Mouse (Mus musculus): ENCODE results near the gene Togaram1. TPM values are rescaled to one million over a fixed set of nuclear protein-coding genes. Genes with fewer than 3 reads are reported as not detected.

Togaram1 gene
- total RNA-seq, 2 experiments from 2014 or later, result 4.0 to 12.6 TPM

GRCm38 (mm10) chr12:65036892-65037545, 71.4 kb downstream of the Togaram1 start:
- ATAC-seq (replicated peaks; ENCODE audit: low FRiP score, poor library complexity, severe bottlenecking), result peak; percentile 74

- ATAC-seq (replicated peaks; ENCODE audit: low FRiP score, poor library complexity, severe bottlenecking), result 0 out of 2 replicates have a peak, but pooled peaks have one; percentile 36
Measured at GRCm38 (mm10) chr12:65037546-65037937, 71.9 kb downstream of the Togaram1 start.

GRCm38 (mm10) chr12:65048799-65049198, 83.2 kb downstream of the Togaram1 start:
- no peak for ATAC-seq (replicated peaks; ENCODE audit: low FRiP score, poor library complexity, severe bottlenecking)

GRCm38 (mm10) chr12:65058203-65058602, 92.6 kb downstream of the Togaram1 start:
- ATAC-seq (replicated peaks; ENCODE audit: low FRiP score, poor library complexity, severe bottlenecking), result no peak

- no peak for ATAC-seq (replicated peaks; ENCODE audit: low FRiP score, poor library complexity, severe bottlenecking)
Measured at GRCm38 (mm10) chr12:65061082-65061481, 95.5 kb downstream of the Togaram1 start.

GRCm38 (mm10) chr12:65065241-65065640, 99.6 kb downstream of the Togaram1 start:
- ATAC-seq (replicated peaks; ENCODE audit: low FRiP score, poor library complexity, severe bottlenecking), result no peak

GRCm38 (mm10) chr12:65066234-65066633, 100.6 kb downstream of the Togaram1 start:
- ATAC-seq (replicated peaks; ENCODE audit: low FRiP score, poor library complexity, severe bottlenecking), result no peak

- ATAC-seq (replicated peaks; ENCODE audit: low FRiP score, poor library complexity, severe bottlenecking), result no peak
Measured at GRCm38 (mm10) chr12:65068409-65068808, 102.8 kb downstream of the Togaram1 start.

Other genes with a start within 250 kb of the Togaram1 start
- not detected in 2 replicates for gene Gm527, start 47.9 kb upstream of the Togaram1 start, total RNA-seq (2015; ENCODE audit: low replicate concordance)
- gene Gm527, start 47.9 kb upstream of the Togaram1 start, total RNA-seq (2017; ENCODE audit: low replicate concordance), result 0.26 TPM in 1 of 2 replicates, not detected in the other
- gene Klhl28, start 270 bp upstream of the Togaram1 start, total RNA-seq (2015; ENCODE audit: low replicate concordance), result 2.5 and 12.7 TPM in 2 replicates
- gene Klhl28, start 270 bp upstream of the Togaram1 start, total RNA-seq (2017; ENCODE audit: low replicate concordance), result 6.7 and 8.9 TPM in 2 replicates
- gene Prpf39, start 70.5 kb downstream of the Togaram1 start, total RNA-seq (2015; ENCODE audit: low replicate concordance), result 16.9 and 23.0 TPM in 2 replicates
- 45.9 and 51.0 TPM in 2 replicates for gene Prpf39, start 70.5 kb downstream of the Togaram1 start, total RNA-seq (2017; ENCODE audit: low replicate concordance)
- 33.0 and 42.5 TPM in 2 replicates for gene Fkbp3, start 108.2 kb downstream of the Togaram1 start, total RNA-seq (2015; ENCODE audit: low replicate concordance)
- gene Fkbp3, start 108.2 kb downstream of the Togaram1 start, total RNA-seq (2017; ENCODE audit: low replicate concordance), result 38.3 and 40.3 TPM in 2 replicates
- gene Fancm, start 109.8 kb downstream of the Togaram1 start, total RNA-seq (2015; ENCODE audit: low replicate concordance), result 4.2 and 6.5 TPM in 2 replicates
- gene Fancm, start 109.8 kb downstream of the Togaram1 start, total RNA-seq (2017; ENCODE audit: low replicate concordance), result 15.2 and 34.8 TPM in 2 replicates
- 26.3 and 29.7 TPM in 2 replicates for gene Mis18bp1, start 206.8 kb downstream of the Togaram1 start, total RNA-seq (2015; ENCODE audit: low replicate concordance)
- 25.9 and 36.1 TPM in 2 replicates for gene Mis18bp1, start 206.8 kb downstream of the Togaram1 start, total RNA-seq (2017; ENCODE audit: low replicate concordance)